Mouse (Mus musculus) stomach, postnatal 0 days (tissue): Measurements from ENCODE around the gene Lpar6.

Source experiments
- CTCF ChIP-seq: IDR thresholded peaks from 2 replicates; pipeline ENCODE4 v1.5.1; 2016; ENCODE audit warnings: antibody characterized with exemption, low read depth, mild to moderate bottlenecking, moderate library complexity
- EP300 ChIP-seq: optimal IDR thresholded peaks from 2 replicates; pipeline ENCODE3; 2016; ENCODE audit warnings: antibody characterized with exemption

- TF ChIP-seq CTCF: no peak
- TF ChIP-seq EP300: no peak
Measured at GRCm38 (mm10) chr14:73217062-73217461, 20.6 kb upstream of the Lpar6 start.
